Mouse (Mus musculus): Measurements from ENCODE around the gene Rbbp4. TPM values are rescaled to one million over a fixed set of nuclear protein-coding genes. Genes with fewer than 3 reads are reported as not detected.

Gene Rbbp4
- polyA plus RNA-seq, 1 experiment = 55.5 TPM

- Histone ChIP-seq H3K4me1 (replicated peaks; ENCODE audit: control insufficient read depth, insufficient read depth, low read length) (peaks cover 23% of the 10 kb centered on the region), H3K4me3 (ENCODE audit: control insufficient read depth, insufficient read depth, low read length) (no peak overlapping the region)
- TF ChIP-seq POLR2A (IDR thresholded peaks at IDR 0.05; ENCODE audit: control insufficient read depth, extremely low read depth, insufficient read depth, low read length, poor library complexity) = no peak
- TF ChIP-seq CTCF (IDR thresholded peaks at IDR 0.05; ENCODE audit: borderline replicate concordance, control insufficient read depth, extremely low read depth, insufficient read depth, low read length, poor library complexity) = no peak
These were observed 66.5 kb downstream of the Rbbp4 start for GRCm38 (mm10) chr4:129268698-129269097.

GRCm38 (mm10) chr4:129266821-129267220 is 68.3 kb downstream of the Rbbp4 start:
- no peak for DNase-seq
- Histone ChIP-seq H3K4me3 (ENCODE audit: control insufficient read depth, insufficient read depth, low read length) (no peak overlapping the region), H3K4me1 (replicated peaks; ENCODE audit: control insufficient read depth, insufficient read depth, low read length) (peaks cover 18% of the 10 kb centered on the region), H3K27ac (ENCODE audit: control insufficient read depth, insufficient read depth, low read length) (no peak overlapping the region), H3K36me3 (ENCODE audit: control insufficient read depth, insufficient read depth, low read length) (no peaks in the 10 kb centered on the region), H3K27me3 (ENCODE audit: control insufficient read depth, insufficient read depth, low read length) (no peaks in the 10 kb centered on the region)
- 95% methylated on average over 5 of the region's 5 CpGs for WGBS
- no peak for TF ChIP-seq CTCF (IDR thresholded peaks at IDR 0.05; ENCODE audit: borderline replicate concordance, control insufficient read depth, extremely low read depth, insufficient read depth, low read length, poor library complexity)
- no peak for TF ChIP-seq POLR2A (IDR thresholded peaks at IDR 0.05; ENCODE audit: control insufficient read depth, extremely low read depth, insufficient read depth, low read length, poor library complexity)

More at GRCm38 (mm10) chr4:129268698-129269097, 66.5 kb downstream of the Rbbp4 start:
- WGBS = 57% methylated on average over 1 of the region's 1 CpGs
- DNase-seq = no peak
- Histone ChIP-seq H3K27me3 (ENCODE audit: control insufficient read depth, insufficient read depth, low read length) (no peaks in the 10 kb centered on the region), H3K36me3 (ENCODE audit: control insufficient read depth, insufficient read depth, low read length) (no peaks in the 10 kb centered on the region), H3K27ac (ENCODE audit: control insufficient read depth, insufficient read depth, low read length) (no peak overlapping the region)

- WGBS = 96% methylated on average over 4 of the region's 4 CpGs
- Histone ChIP-seq H3K36me3 (ENCODE audit: control insufficient read depth, insufficient read depth, low read length) (no peaks in the 10 kb centered on the region), H3K27ac (ENCODE audit: control insufficient read depth, insufficient read depth, low read length) (no peak overlapping the region), H3K4me1 (replicated peaks; ENCODE audit: control insufficient read depth, insufficient read depth, low read length) (peaks cover 14% of the 10 kb centered on the region), H3K4me3 (ENCODE audit: control insufficient read depth, insufficient read depth, low read length) (no peak overlapping the region), H3K27me3 (ENCODE audit: control insufficient read depth, insufficient read depth, low read length) (no peaks in the 10 kb centered on the region)
- no peak for DNase-seq
- TF ChIP-seq CTCF (IDR thresholded peaks at IDR 0.05; ENCODE audit: borderline replicate concordance, control insufficient read depth, extremely low read depth, insufficient read depth, low read length, poor library complexity) (no peak), POLR2A (IDR thresholded peaks at IDR 0.05; ENCODE audit: control insufficient read depth, extremely low read depth, insufficient read depth, low read length, poor library complexity) (no peak)
These were observed 69.0 kb downstream of the Rbbp4 start for GRCm38 (mm10) chr4:129266191-129266590.

- DNase-seq = peak; percentile 70
- Histone ChIP-seq H3K27ac (ENCODE audit: control insufficient read depth, insufficient read depth, low read length) (no peak overlapping the region), H3K4me3 (ENCODE audit: control insufficient read depth, insufficient read depth, low read length) (no peak overlapping the region), H3K36me3 (ENCODE audit: control insufficient read depth, insufficient read depth, low read length) (no peaks in the 10 kb centered on the region), H3K4me1 (replicated peaks; ENCODE audit: control insufficient read depth, insufficient read depth, low read length) (peaks cover 14% of the 10 kb centered on the region), H3K27me3 (ENCODE audit: control insufficient read depth, insufficient read depth, low read length) (no peaks in the 10 kb centered on the region)
- TF ChIP-seq POLR2A (IDR thresholded peaks at IDR 0.05; ENCODE audit: control insufficient read depth, extremely low read depth, insufficient read depth, low read length, poor library complexity) = no peak
- TF ChIP-seq CTCF (IDR thresholded peaks at IDR 0.05; ENCODE audit: borderline replicate concordance, control insufficient read depth, extremely low read depth, insufficient read depth, low read length, poor library complexity) = no peak
- 17% methylated on average over 19 of the region's 19 CpGs for WGBS
These were observed 71.7 kb downstream of the Rbbp4 start for GRCm38 (mm10) chr4:129263225-129264021.

- no peak within 1 kb of the TSS for H3K27ac ChIP-seq (ENCODE audit: control insufficient read depth, insufficient read depth, low read length)
- H3K27me3 ChIP-seq (ENCODE audit: control insufficient read depth, insufficient read depth, low read length) = no peaks in the 10 kb centered on the region
- 70% methylated on average over 2 of the region's 4 CpGs for WGBS
- H3K4me3 ChIP-seq (ENCODE audit: control insufficient read depth, insufficient read depth, low read length) = no peak within 1 kb of the TSS
- DNase-seq = no peak
- TF ChIP-seq CTCF (IDR thresholded peaks at IDR 0.05; ENCODE audit: borderline replicate concordance, control insufficient read depth, extremely low read depth, insufficient read depth, low read length, poor library complexity) (no peak), POLR2A (IDR thresholded peaks at IDR 0.05; ENCODE audit: control insufficient read depth, extremely low read depth, insufficient read depth, low read length, poor library complexity) (no peak)
- no peaks in the 10 kb centered on the region for H3K36me3 ChIP-seq (ENCODE audit: control insufficient read depth, insufficient read depth, low read length)
- H3K4me1 ChIP-seq (replicated peaks; ENCODE audit: control insufficient read depth, insufficient read depth, low read length) = peaks cover 20% of the 10 kb centered on the region
These were observed 74.0 kb downstream of the Rbbp4 start, which contains the start of gene C77080 for GRCm38 (mm10) chr4:129261196-129261595. TSS of gene C77080 (minus strand) at chr4:129261404.

- no peak for DNase-seq
- Histone ChIP-seq H3K36me3 (ENCODE audit: control insufficient read depth, insufficient read depth, low read length) (no peaks in the 10 kb centered on the region), H3K27ac (ENCODE audit: control insufficient read depth, insufficient read depth, low read length) (no peak overlapping the region), H3K4me1 (replicated peaks; ENCODE audit: control insufficient read depth, insufficient read depth, low read length) (peaks cover 23% of the 10 kb centered on the region), H3K4me3 (ENCODE audit: control insufficient read depth, insufficient read depth, low read length) (no peak overlapping the region), H3K27me3 (ENCODE audit: control insufficient read depth, insufficient read depth, low read length) (no peaks in the 10 kb centered on the region)
- WGBS = 66% methylated on average over 6 of the region's 6 CpGs
- no peak for TF ChIP-seq POLR2A (IDR thresholded peaks at IDR 0.05; ENCODE audit: control insufficient read depth, extremely low read depth, insufficient read depth, low read length, poor library complexity)
- no peak for TF ChIP-seq CTCF (IDR thresholded peaks at IDR 0.05; ENCODE audit: borderline replicate concordance, control insufficient read depth, extremely low read depth, insufficient read depth, low read length, poor library complexity)
These were observed 74.5 kb downstream of the Rbbp4 start for GRCm38 (mm10) chr4:129260678-129261077.
